Mouse (Mus musculus) gastrocnemius, postnatal 36 days (tissue): ENCODE data around the gene Slc30a1. TPM values are rescaled to one million over a fixed set of nuclear protein-coding genes. Genes with fewer than 3 reads are reported as not detected.

Source experiments
- DNase-seq, 2 experiments: peaks; one replicate each; pipeline ENCODE4 v3.0.0; 2022
- intact Hi-C: fragments of 180-260 bp; cut with DNase I; formaldehyde crosslinking; loops from one replicate; pipeline ENCODE4 v1.15.1; 2025
- total RNA-seq, 2 experiments: library from RNA; stranded (reverse); gene quantifications; 2 replicates each; pipeline ENCODE4 v1.2.3; 2021

Slc30a1 gene
- total RNA-seq, 2 experiments from 2014 or later: 5.6 to 7.7 TPM

DNA sequence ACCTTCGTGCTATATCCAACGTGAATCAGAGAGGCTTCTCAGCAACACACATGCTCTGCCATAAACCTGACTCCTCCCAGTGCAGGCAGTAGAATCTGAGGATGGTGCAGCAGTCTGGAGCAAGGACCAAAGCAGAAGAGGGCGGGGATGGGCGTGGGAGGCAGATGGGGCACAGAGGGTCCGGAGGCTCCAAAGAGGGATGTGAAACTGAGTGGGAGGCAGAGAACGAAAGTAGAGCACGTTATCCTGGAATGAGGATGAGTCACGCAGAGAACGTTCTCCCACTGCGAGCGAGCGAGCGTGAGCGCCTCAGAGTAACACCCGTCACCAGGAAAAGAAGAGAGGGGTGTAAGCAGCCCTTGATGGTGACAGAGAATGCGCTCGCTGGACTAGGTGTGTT is 12.2 kb upstream of the Slc30a1 start:
- DNase-seq: peak in 1 of 2 experiments; percentile 19
- intact Hi-C loops: no loop called here

DNA sequence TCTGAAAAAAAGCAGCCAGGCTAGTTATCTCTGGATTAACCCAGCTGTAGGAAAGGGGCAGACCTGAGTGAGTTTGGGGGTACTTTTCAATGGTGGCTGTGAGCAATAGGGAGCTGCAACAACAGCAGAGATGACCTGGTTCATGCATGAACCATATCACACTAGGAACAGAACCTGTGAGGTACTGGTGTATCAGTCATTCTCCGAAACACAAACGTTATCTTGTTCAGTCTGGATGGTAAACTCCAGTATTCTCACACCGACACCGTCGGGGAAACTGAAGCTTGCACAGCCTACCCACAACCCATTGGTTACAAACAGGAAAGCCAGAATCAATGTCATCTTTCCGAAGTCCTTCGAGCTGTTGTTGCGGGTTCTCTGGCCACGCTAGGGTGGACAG is 11.7 kb upstream of the Slc30a1 start:
- no peak for DNase-seq
- intact Hi-C loops: no loop called here

DNA sequence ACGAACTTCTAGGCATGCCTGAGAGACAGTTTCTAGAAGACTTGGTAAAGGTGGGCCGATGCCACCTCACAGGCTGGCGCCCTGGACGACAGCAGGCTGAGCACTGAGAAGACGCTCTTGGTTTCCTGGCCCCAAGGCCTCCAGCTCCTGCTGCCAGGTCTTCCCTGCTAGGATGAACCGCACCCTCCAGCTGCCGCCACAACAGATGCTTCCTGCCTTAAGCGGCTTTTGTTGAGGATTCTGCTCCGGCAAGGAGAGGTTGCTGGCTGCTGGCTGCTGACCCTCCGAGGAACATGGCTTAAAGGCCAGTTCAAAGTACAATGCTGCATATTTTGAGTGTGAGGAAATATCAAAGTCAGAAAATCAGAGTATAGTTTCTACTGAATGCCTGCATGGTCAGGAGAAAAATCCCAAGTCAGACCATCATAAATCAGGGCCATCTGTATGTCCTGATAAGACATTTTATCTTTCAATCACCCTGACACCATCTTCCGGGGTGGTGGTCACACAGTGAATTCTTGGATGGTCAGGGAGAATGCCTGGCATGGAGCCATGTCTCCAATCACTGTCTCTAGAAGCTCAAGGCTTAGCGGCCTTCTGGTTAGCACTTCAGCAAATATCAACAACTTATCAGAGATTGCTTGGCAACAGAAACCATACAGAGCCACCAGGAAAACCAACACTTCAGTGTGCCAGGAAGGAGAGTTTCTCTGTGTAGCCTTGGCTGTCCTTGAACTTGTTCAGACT is 9.6 kb upstream of the Slc30a1 start:
- intact Hi-C loops: no loop called here
- peak in 1 of 2 experiments; percentile 15 for DNase-seq

DNA sequence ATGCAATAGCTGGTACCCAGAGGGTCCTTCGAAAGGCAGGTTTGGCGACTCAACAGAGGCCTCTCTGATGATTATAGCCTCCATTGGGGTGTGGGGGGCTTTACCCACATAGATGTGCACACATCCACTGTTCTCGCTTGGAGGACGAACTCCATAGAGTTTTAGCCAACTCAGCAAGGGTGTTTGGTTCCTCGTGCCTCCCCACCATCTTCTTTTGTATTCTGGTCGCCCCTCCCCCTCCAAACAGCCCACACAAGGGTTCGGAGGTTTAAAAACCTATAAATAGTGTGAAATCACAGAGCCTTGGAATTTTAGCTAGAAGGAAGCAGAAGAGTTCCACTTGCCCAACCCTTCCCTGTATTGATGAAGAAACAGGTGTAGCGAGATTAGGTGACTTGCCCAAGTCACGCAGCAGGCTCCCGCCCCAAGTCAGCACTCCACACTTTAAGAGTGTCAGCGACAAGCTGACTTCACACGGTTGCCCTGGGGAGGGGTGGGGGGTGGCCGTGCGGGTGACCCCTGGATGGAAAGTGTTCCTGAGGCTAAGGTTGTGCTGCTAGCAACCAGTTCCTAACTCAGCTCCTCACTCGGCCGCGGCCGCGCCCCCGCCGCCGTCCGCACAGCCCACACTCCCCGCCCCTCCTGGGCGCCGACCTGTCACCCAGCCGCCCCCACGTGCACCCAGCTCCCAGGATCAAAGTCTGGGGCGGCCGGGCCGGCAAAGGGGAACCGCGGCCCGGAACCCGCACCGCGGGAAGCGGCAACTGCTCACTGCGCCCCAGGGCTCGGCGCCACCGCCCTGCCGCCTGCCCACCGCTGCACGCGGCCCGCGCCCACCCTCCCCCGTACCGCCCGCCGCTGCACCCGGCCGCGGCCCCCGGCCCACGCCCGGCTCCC is 682 bp upstream of the Slc30a1 start:
- DNase-seq: peak in 1 of 2 experiments; percentile 46
- intact Hi-C loops: loop anchor here (2.0 to 5.0 kb wide), 4 partner anchors 56 to 186 kb away; partner anchors contain the start of genes Nek2 and Traf5

DNA sequence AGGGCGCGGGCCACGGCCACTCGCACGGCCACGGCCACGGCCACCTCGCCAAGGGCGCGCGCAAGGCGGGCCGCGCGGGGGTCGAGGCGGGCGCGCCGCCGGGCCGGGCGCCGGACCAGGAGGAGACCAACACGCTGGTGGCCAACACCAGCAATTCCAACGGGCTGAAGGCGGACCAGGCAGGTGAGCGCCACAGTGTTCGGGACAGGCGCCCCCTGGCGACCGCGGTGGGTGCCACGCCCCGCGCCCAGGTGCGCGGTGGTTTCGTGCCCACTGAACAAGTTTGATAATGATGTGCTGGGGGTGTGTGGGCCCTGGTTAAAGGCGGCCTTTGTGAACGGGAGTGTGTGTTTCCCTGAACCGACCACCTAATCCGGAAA is 854 bp downstream of the Slc30a1 start:
- intact Hi-C loops: loop anchor here (2.0 to 5.0 kb wide), 4 partner anchors 55 to 185 kb away; partner anchors contain the start of genes Nek2 and Traf5
- DNase-seq: peak; percentile 47 to 72

DNA sequence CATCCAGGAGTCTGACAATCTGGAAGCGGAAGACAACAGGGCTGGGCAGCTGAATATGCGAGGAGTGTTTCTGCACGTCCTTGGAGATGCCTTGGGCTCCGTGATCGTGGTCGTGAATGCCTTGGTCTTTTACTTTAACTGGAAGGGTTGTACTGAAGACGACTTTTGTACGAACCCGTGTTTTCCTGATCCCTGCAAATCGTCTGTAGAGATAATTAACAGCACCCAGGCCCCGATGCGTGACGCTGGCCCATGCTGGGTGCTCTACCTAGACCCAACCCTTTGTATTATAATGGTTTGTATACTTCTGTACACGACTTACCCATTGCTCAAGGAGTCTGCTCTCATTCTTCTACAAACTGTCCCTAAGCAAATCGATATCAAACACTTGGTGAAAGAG is 2.3 kb downstream of the Slc30a1 start:
- no peak for DNase-seq
- intact Hi-C loops: loop anchor here (5.0 kb wide), 3 partner anchors 53 to 183 kb away; partner anchors contain the start of genes Nek2 and Traf5

DNA sequence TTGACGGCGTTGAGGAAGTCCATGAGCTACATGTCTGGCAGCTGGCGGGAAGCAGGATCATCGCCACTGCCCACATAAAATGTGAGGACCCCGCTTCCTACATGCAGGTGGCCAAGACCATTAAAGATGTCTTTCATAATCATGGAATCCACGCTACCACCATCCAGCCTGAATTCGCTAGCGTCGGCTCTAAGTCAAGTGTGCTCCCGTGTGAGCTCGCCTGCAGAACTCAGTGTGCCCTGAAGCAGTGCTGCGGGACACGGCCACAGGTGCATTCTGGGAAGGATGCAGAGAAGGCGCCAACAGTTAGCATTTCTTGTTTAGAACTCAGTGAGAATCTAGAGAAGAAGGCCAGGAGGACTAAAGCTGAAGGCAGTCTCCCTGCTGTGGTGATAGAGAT is 2.7 kb downstream of the Slc30a1 start:
- intact Hi-C loops: loop anchor here (5.0 kb wide), 3 partner anchors 53 to 183 kb away; partner anchors contain the start of genes Nek2 and Traf5
- no peak for DNase-seq

DNA sequence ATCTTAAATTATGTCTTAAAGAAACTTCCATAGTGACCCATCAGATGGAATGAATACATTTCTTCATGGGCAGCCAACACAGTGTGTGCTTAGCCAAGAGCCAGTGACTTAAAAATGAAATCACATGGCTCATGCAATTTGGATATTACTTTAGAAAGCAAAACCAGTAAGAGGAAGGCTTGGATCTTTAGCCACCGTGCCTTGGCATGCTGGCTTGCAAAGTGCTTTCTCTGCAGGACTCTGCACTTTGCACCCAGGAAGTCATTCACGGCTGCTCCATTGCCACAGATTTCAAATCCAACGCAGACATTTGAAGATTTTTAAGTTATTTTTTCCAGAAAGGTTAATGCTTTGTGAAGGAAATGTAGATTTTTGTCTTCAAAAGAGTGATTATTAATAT is 4.1 kb downstream of the Slc30a1 start:
- intact Hi-C loops: no loop called here
- no peak for DNase-seq

DNA sequence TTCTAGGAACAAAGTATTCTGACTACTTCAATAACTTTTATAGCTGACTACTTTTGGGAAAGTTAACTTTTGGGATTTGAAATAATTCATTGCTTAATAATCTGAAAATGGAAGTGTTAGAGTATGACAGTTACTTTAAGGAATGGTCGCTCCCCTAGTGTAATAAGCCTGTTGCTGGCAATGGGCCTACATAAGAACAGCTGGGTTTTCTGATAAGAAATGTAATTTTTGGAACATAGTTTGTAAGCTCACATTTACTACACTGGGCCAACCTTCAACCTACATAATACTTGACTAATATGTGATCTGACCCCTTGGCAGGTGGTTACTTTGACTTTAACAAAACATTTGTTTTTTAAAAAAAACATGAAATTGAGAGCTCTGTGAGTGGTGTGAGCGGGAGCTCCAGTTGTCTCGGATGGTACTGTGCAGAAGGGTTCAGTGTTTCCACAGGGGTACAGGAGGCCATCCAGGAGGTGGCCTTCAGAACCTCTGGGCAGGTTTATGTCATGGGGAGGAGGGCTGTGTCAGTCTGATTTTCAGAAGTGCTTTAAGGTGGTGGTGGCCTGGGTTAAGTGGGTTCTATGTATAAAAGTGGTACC is 4.6 kb downstream of the Slc30a1 start:
- intact Hi-C loops: no loop called here
- no peak for DNase-seq

DNA sequence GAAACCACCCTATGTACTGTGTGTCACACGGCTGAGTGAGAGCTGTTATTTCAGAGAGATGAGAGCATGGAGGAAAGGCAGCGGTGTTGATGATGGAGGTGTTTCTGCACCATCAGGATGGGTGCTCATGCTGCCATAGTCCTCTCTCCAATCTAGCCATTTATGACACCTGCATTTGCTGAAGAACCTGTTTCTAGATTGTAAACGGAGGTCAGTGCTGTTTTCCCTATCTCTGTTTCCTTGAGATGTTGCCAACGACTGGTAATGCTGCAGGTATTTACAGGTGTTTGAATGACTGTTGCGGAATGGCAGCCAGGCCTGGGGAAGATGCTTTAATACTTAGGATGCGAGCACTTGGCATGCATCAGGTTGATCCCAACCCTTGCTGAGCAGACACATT is 8.1 kb downstream of the Slc30a1 start:
- intact Hi-C loops: no loop called here
- DNase-seq: no peak

DNA sequence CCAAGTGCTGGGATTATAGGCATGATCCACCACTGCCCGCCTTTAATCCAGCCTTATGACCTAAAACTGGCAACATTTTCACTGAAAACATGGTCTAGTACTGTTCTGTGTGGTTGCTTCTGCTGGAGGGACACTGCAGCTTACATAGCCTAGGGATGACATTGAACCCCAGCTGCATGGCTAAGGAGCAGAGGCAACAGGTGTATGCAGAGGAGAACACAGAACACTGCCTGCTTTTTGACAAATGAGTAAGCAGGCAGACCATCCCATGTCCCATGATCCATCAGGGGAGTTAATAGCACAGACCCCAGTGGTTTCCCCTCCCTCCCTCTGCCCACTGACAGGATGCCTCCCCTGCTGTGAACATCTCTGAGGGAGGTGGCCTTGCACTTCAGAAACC is 9.0 kb downstream of the Slc30a1 start:
- intact Hi-C loops: no loop called here
- DNase-seq: no peak

DNA sequence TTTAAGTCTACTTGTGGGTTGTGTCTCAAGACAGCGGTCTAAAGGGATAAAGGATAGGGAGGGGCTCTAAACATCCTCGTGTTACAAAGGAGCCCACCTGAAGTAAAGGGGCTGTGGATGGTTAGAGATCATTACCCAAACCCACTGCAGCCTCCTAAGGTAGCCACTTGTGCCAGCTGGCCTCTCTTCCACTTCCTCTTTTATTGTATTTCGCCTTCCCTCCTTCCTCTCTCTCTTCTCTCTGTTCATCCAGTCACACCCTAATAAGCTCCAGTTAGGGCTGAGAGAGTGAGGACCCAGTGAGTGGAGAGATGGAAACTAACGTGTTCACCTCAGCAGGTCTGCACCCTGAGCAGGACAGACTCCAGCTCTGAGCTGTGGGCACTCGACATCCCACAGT is 10.3 kb downstream of the Slc30a1 start:
- no peak for DNase-seq
- intact Hi-C loops: no loop called here

DNA sequence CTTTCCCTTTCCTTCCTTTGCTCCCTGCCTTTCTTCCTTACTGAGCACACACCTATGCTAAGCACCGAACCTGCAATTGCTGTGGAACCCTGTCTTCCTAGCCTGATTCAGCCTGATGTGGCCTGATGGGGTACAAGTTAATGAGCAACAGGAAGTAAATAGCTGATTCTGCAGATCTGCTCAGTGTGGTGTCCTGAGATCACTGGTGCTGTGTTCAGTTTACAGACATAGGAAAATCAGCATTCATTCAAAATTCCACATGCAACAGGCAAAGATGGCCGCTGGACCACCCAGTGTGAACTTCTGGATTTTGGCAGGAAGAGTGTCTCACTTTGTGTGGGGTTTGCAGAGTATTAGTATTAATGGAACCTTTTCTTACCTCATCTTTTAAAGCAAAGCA is 12.8 kb downstream of the Slc30a1 start:
- intact Hi-C loops: no loop called here
- no peak for DNase-seq

DNA sequence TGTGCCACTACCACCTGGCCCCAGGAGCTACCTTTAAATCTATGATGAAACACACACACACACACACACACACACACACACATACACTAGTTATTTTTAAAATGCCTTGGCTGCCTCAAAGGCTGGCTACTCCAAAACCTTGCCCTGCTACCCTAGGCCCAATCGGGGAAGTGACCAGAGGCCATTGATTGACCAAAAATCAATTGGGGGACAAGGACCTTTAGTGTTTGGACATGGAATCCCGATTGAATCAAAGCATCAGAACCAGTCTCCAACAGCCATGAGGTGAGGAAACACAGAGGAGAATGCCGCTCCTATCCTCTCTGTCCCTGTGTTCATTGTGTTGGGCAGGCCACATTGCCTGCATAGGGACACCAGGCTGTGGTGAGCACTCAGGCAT is 15.1 kb downstream of the Slc30a1 start:
- intact Hi-C loops: no loop called here
- DNase-seq: no peak

DNA sequence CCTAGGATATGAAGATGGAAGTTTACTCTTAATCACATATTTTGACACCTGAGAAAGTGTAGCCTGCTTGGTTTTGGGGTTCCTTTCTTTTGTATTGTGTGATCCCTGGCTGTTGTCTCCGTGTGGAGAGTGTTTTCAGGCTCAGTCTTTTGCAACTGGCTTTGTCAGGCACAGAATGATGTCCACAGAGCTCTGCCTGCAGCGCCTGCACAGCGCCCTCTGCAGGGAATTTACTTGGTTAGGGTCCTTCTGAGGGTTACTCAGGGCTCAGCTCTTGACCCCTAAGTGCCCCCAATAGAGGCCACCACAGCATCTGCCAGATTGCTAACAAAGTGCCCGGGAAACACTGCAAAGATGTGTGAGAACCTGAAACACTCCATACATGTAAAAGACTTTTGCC is 18.9 kb downstream of the Slc30a1 start:
- intact Hi-C loops: no loop called here
- no peak for DNase-seq

DNA sequence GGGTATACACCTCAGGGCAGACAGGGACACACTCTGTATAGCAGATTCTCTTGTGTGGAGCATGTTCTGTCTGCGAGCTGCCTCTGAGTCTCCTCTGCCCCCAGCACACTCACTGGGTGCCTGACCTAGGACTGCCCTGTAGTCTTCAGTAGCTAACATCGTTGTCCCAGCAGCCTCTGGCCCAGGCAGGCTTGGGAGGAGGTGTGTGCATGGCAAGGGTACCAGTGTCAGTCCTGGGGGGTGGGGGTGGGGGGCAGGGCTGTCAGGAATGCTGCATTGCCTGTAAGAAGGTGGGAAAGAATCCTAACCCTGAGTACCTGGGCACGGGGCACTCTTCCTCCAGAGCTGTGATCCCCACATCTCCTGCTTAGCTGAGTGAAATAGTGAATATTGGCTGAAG is 20.1 kb downstream of the Slc30a1 start:
- intact Hi-C loops: no loop called here
- no peak for DNase-seq

DNA sequence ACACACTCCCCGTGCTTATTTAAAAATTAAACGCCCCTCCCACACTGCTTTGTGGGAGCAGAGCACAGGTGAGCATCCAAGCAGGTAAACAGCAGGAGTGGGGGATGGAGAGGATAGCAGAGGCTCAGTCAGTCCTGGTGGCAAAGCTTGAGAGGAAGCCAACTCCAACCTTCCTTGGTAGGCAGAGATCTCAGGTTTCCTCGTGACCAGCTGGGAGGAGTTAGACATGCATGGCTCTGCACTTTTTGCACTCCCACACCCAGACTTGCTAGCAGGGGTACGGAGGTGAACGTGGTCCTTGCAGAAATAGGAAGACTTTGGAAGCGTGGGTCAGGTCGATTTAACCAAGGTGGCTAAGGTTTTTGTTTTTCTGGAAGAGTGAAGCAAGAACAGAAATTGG is 21.8 kb downstream of the Slc30a1 start:
- intact Hi-C loops: no loop called here
- no peak for DNase-seq

DNA sequence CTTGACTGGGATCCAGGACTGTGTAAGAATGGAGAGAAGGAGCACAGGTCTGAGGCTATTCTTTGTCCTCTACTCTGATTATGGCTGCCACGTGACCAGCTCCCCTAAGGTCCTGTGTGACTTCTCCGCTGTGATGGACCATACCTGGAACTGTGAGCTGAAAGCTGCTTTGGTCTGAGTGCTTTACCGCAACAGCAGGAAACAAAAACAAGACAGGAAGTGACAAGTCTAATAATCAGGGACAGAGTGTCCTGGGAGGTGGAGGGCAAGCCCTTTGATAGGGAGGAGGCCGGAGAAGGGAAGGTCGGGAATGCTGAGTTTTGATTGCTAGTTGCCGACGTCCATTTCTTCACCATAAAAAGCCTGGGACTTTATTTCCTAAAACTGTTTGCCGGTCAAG is 22.5 kb downstream of the Slc30a1 start:
- DNase-seq: no peak
- intact Hi-C loops: no loop called here

DNA sequence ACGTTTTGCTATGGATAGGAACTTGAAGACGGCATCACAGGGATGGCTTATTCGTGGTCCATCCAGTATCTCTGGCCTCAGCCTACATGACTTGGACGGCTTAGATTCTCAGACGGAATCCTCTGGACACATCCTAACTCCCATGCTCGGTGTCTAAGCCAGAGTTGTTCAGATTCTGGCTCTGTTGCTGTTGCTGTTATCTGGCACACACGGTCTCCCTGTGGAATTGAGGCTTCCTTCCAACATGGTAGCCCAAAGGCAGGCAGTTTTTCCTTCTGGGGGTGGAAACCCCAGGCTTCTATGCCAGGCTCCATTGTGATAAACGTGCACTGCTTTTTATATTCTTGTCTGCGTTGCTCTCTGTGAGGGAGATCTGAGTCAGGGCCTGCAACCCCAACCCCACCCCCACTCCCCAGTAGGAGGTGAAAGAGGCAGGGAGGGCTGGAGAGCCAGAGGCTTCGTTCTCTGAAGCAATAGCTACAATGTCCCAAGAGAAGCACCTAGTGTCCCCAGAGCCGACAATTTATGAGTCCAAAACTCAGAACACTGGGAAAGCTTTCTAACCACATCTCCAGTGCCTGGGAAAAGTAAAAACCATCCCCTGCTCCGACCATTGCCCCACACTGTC is 23.4 kb downstream of the Slc30a1 start:
- no peak for DNase-seq
- intact Hi-C loops: no loop called here

DNA sequence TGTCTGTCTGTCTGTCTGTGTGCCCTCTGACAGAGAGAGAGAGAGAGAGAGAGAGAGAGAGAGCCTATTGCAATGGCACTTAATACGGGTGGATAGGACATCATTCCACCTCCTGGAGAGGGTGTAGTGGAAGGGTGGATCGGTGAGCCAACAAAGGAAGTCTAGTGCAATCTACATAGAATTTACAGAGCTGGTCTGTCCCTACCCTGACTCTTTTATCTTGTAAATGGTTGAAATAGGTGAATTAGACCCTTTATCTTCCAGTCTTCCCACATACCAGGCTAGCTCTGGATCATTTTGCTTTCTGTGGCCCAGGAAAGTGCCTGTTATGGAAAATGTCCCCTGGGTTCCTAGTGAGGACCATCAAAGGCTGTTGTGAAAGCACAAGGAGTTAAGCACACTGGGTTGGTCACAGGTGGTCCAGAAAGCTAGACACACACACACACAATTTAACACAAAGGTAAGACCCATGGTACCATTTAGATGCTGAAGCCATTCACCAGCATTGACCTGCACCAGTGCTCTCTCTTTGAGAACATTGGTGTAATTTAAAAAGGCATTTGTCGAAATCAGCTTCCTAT is 24.0 kb downstream of the Slc30a1 start:
- intact Hi-C loops: no loop called here
- DNase-seq: no peak
